Mouse (Mus musculus) G1E (cell line): ENCODE results near the gene Arrdc1. TPM values are rescaled to one million over a fixed set of nuclear protein-coding genes. Genes with fewer than 3 reads are reported as not detected.

Experiments used
- ATAC-seq: 2 replicates; pipeline ENCODE4 v1.8.0; 2016; ENCODE audit warnings: mild to moderate bottlenecking; ENCODE audit not compliant: insufficient number of reproducible peaks, poor library complexity, low FRiP score, severe bottlenecking; ENCODE audit errors: extremely low read depth
- DNase-seq: peaks from one replicate; pipeline ENCODE4 v3.0.0; 2012; ENCODE audit warnings: low spot score
- H3K27me3 ChIP-seq: 2 replicates; pipeline ENCODE4 v1.6.1; 2012; ENCODE audit warnings: mild to moderate bottlenecking, low read length, inconsistent platforms; ENCODE audit not compliant: insufficient read depth
- H3K36me3 ChIP-seq: replicated peaks from 2 replicates; pipeline ENCODE3; 2012; ENCODE audit warnings: mild to moderate bottlenecking, inconsistent platforms
- H3K4me1 ChIP-seq: 2 replicates; pipeline ENCODE4 v1.6.1; 2012; ENCODE audit warnings: low read depth, low read length, inconsistent platforms, mixed read lengths; ENCODE audit not compliant: insufficient read depth
- H3K4me3 ChIP-seq: 2 replicates; pipeline ENCODE4 v1.5.1; 2012; ENCODE audit warnings: low read depth, mild to moderate bottlenecking, inconsistent platforms, low read length, moderate library complexity, mixed read lengths
- H3K9me3 ChIP-seq: replicated peaks from 2 replicates; pipeline ENCODE4 v1.6.1; 2012; ENCODE audit warnings: inconsistent platforms
- CTCF ChIP-seq: IDR thresholded peaks from 2 replicates; pipeline ENCODE4 v1.5.1; 2012; ENCODE audit warnings: low read depth, low read length, inconsistent platforms, mixed read lengths
- GATA1 ChIP-seq: IDR thresholded peaks from 2 replicates; pipeline ENCODE4 v1.6.1; 2012; ENCODE audit warnings: borderline replicate concordance, low read length, inconsistent platforms, mixed read lengths
- GATA2 ChIP-seq: IDR thresholded peaks from 2 replicates; pipeline ENCODE4 v1.6.1; 2012; ENCODE audit warnings: low read depth, low read length, inconsistent platforms, borderline replicate concordance
- POLR2AphosphoS5 ChIP-seq: IDR thresholded peaks from 2 replicates; pipeline ENCODE4 v1.6.1; 2012; ENCODE audit warnings: low read depth, low read length, inconsistent platforms; ENCODE audit not compliant: insufficient replicate concordance
- TAL1 ChIP-seq: conservative IDR thresholded peaks from 2 replicates; pipeline ENCODE4 v1.6.1; 2012; ENCODE audit warnings: low read depth, low read length, inconsistent platforms, mixed read lengths
- polyA plus RNA-seq: library from polyadenylated mRNA; stranded (reverse); fragments of >175 nt; gene quantifications from 2 replicates; pipeline ENCODE4 v1.2.3, GENCODE M21; 2012
- total RNA-seq, 2 experiments: library from RNA; stranded (forward) in 1 of 2; stranded (reverse) in 1 of 2; fragments of 200-1000 nt in 1 of 2; fragments of >200 nt in 1 of 2; fragmentation: Nextera tagmentation in 1 of 2; gene quantifications; 2 replicates each; pipeline ENCODE4 v1.2.3; 2014 to 2017

Gene Arrdc1
- total and polyA plus RNA-seq, 3 experiments = 41.1 to 51.6 (median 51.1) TPM

DNA sequence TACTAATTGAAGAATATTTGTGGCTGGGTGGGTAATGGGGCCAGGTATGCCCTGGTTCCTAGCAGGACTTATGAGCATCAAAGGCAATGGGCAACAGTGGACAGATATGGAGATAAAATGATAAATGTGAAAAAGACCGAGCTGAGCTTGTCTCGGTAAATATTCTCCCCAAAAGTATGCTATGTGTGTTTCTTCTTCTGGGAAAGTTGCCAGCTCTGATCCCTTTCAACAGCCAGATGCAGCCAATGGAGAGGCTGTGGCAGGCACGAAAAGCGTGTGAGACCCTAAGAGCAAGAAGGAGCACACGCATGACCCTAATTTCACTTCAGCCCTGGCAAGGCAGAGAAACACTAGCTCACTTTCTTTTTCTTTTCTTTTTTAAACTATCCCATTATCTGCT is 34.0 kb downstream of the Arrdc1 start:
- Histone ChIP-seq H3K4me3 (no peak overlapping the region), H3K36me3 (peaks cover 53% of the 10 kb centered on the region), H3K27me3 (no peaks in the 10 kb centered on the region), H3K9me3 (no peaks in the 10 kb centered on the region), H3K4me1 (peaks cover 16% of the 10 kb centered on the region; the same call in 1 of the 2 replicates)
- ATAC-seq = no peak
- no peak for DNase-seq
- no peak for TF ChIP-seq POLR2AphosphoS5
- TF ChIP-seq GATA1 = no peak
- no peak for TF ChIP-seq CTCF
- no peak for TF ChIP-seq GATA2
- TF ChIP-seq TAL1 = no peak

DNA sequence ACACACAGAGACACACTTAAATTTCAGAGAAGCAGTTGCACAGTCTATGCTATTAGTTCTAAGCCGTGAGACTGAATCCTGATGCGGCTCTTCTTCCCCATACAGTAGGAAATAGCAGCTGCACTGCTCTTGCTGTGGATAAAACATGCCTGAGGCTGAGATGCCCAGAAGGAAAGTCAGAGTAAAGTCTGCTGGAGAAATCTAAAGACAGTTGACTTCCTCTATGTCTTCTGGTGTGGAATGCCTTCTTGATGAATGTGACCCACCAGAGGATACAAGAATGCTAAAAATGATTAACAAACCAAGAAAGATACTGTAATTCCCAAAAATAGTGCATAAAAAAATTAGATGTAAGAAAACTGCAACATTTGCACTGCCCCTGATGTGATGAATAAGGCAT is 35.8 kb downstream of the Arrdc1 start:
- Histone ChIP-seq H3K27me3 (no peaks in the 10 kb centered on the region), H3K36me3 (peaks cover 48% of the 10 kb centered on the region), H3K4me3 (no peak overlapping the region), H3K4me1 (peaks cover 4% of the 10 kb centered on the region; the same call in 1 of the 2 replicates), H3K9me3 (no peaks in the 10 kb centered on the region)
- DNase-seq (no peak), ATAC-seq (no peak)
- no peak for TF ChIP-seq GATA2
- TF ChIP-seq POLR2AphosphoS5 = no peak
- no peak for TF ChIP-seq CTCF
- no peak for TF ChIP-seq GATA1
- no peak for TF ChIP-seq TAL1

DNA sequence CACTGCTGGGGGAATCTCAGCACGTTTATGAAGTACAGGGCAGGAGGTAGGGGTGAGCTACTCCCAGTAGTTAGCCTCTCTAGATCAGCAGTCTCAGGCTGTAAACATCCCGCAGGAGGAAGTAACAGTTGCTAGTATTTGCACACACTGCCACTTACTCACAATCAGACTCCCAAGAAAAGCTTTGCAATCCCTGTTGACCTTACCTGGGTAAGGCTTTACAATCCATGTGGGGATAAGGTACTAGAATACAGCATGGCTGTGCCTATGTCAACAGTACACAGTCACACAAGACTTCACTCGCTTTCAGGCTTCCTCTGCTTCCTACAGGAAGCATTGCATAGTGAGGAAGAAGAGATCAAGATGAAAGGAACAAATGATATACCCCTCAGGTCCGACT is 38.3 kb downstream of the Arrdc1 start:
- Histone ChIP-seq H3K27me3 (no peaks in the 10 kb centered on the region), H3K4me1 (peaks cover 1% of the 10 kb centered on the region; the same call in 1 of the 2 replicates), H3K4me3 (no peak overlapping the region), H3K36me3 (peaks cover 58% of the 10 kb centered on the region), H3K9me3 (no peaks in the 10 kb centered on the region)
- DNase-seq = no peak
- ATAC-seq = no peak
- TF ChIP-seq POLR2AphosphoS5 (no peak), TAL1 (no peak), CTCF (no peak), GATA1 (no peak), GATA2 (no peak)

- Histone ChIP-seq H3K4me3 (no peak overlapping the region), H3K4me1 (peaks cover 5% of the 10 kb centered on the region)
- no peak for ATAC-seq
Observed at GRCm38 (mm10) chr2:24894211-24894610, 40.8 kb downstream of the Arrdc1 start.

DNA sequence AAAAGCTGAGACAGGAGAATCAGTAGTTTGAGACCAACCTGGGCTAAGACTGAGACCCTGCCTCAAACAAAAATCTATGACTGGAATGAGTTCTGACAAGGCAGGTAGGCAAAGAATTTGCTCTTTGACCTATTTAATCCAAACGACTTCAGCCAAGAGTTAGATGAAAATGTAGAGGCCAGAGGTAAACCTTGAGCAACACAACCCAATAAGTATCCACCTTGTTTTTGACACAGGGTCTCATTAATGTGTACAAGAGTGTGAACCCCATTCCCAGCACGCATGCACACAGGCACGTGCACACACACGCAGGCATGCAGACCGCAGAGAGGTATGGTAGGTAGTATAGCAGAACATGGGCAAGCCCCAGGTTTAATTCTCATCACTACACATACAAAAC is 42.7 kb downstream of the Arrdc1 start:
- no peaks in the 10 kb centered on the region for H3K9me3 ChIP-seq
- DNase-seq (no peak), ATAC-seq (no peak)
- H3K4me1 ChIP-seq = peaks cover 12% of the 10 kb centered on the region
- no peaks in the 10 kb centered on the region for H3K27me3 ChIP-seq
- H3K36me3 ChIP-seq = peaks cover 52% of the 10 kb centered on the region
- H3K4me3 ChIP-seq = no peak overlapping the region
- no peak for TF ChIP-seq GATA2
- no peak for TF ChIP-seq TAL1
- no peak for TF ChIP-seq CTCF
- no peak for TF ChIP-seq GATA1
- TF ChIP-seq POLR2AphosphoS5 = no peak

More at GRCm38 (mm10) chr2:24894211-24894610, 40.8 kb downstream of the Arrdc1 start:
- no peak for TF ChIP-seq POLR2AphosphoS5
- no peak for TF ChIP-seq TAL1
- no peak for TF ChIP-seq CTCF
- no peak for TF ChIP-seq GATA1
- Histone ChIP-seq H3K9me3 (no peaks in the 10 kb centered on the region), H3K27me3 (no peaks in the 10 kb centered on the region), H3K36me3 (peaks cover 62% of the 10 kb centered on the region)
- no peak for DNase-seq

DNA sequence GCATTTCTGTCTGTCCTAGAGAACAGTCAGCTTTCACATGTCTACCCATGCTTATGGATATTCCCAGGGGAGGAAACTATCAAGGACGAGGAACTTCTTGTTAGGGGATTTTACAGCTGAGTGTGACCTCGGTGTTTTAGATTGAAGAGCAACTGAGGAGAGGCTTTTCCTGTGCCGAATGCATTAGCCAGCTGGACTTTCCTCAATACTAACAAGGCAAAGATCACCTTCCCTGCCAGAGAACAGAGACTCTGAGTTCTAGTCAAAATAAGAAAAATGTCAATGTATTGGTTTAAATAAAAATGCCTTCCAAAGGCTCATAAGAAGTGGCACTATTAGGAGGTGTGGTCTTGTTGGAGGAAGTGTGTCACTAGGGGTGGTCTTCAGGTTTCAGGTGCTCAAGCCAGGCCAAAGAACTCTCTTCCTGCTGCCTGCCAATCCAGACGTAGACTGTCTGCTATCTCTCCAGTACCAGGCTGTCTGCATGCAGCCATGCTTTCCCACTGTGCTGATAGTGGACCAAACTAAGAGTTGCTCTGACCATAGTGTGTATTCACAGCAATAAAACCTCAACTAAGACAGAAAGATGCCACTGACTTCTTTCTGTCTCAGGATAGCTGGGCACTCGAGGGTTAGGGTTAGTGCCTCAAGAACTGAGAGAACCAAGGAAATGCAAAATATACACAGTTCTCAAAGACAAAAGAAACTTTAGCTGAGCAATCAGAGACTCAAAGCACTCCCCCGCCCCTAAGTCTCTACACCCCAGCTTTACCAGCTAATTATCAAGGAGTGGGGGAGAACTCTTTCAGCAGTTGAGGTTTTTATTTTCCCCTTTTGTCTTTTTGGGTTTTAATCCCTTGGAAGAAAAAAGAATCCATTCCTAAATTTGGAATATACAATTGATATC is 44.3 kb downstream of the Arrdc1 start:
- Histone ChIP-seq H3K27me3 (no peaks in the 10 kb centered on the region), H3K9me3 (no peaks in the 10 kb centered on the region), H3K4me3 (no peak overlapping the region), H3K4me1 (peaks cover 12% of the 10 kb centered on the region), H3K36me3 (peaks cover 53% of the 10 kb centered on the region)
- DNase-seq (no peak), ATAC-seq (no peak)
- no peak for TF ChIP-seq POLR2AphosphoS5
- no peak for TF ChIP-seq GATA2
- no peak for TF ChIP-seq CTCF
- TF ChIP-seq TAL1 = no peak
- no peak for TF ChIP-seq GATA1
